Mouse (Mus musculus): ENCODE measurements around the gene Spata1. TPM values are rescaled to one million over a fixed set of nuclear protein-coding genes. Genes with fewer than 3 reads are reported as not detected.

Spata1 gene
- polyA plus RNA-seq (2014; fragmentation: Illumina TruSeq; extraction: RNeasy Lipid Tissue Mini Kit (QIAGEN cat#74804); ENCODE audit: low read depth, low replicate concordance), result 8.5 TPM

DNA sequence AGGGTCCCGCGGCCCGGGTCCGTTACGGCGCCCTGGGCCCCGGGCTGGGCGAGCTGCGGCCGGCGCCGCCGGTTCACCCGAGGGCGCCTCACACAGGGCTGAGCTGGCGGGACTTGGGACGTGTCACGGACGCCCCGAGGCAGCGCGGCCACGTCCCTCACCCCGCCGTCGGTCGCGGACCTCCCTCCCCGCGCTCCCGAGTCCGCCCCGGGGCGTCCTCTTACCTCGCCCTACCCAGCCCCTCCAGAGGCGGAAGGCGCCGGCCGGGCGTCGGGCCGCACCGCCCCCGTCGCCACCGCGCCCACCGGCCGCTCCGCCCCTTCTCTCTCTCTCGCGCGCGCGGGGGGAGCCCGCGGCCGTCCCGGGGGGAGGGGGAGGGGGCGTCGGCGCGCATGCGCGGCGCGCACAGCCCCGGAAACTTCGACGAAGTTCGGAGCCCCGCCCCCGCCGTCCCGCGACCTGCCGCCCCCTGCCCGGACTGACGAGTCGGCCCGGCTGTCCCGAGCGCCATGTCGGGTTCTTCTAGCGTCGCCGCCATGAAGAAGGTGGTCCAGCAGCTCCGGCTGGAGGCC, at the start of gene Spata1, which contains the start of gene Gng5:
TSS of gene Spata1 (minus strand) at position 323 of the 572 bp plus-strand sequence.
TSS of gene Gng5 (plus strand) at position 377 of the 572 bp plus-strand sequence.

DNA sequence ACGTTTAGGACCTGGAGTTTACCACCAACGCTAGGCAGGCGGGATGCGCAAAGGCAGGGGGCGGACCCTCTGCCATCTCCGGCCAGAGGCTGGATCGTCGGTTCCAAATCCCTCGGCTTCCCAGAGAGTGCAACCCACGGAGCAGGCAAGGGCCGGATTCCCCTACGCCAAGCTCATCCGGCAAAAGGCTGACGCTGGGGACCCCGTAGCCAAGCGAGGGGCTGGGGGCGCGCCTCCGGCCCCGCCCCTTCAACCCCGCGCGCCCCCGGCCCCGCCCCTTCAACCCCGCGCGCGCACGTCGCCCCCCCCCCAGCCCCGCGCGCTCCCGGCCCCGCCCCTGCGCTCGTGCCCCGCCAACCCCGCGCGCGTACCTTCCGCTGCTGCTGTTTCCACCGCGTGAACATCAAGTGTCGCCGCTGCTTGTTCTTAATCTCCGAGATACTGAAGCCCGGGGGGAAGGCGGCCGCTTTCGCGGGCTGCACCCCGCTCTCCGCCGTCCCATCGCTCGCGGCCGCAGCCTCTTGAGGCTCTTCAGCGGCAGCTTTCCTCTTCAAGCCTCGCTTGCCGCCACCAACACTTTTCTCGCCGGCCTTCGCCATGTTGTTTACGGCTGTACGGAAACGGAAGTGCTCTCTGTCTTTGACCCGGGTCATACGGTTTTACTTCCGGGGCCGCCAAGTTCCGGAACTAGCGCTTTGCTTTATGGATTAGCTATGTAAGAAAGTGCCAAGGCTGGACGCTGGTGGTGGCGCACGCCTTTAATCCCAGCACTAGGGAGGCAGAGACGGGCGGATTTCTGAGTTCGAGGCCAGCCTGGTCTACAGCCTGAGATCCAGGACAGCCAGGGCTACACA, 21.5 kb upstream of the Spata1 start, which contains the start of gene Rpf1:
TSS of gene Rpf1 (minus strand) at position 632 of the 854 bp plus-strand sequence.

DNA sequence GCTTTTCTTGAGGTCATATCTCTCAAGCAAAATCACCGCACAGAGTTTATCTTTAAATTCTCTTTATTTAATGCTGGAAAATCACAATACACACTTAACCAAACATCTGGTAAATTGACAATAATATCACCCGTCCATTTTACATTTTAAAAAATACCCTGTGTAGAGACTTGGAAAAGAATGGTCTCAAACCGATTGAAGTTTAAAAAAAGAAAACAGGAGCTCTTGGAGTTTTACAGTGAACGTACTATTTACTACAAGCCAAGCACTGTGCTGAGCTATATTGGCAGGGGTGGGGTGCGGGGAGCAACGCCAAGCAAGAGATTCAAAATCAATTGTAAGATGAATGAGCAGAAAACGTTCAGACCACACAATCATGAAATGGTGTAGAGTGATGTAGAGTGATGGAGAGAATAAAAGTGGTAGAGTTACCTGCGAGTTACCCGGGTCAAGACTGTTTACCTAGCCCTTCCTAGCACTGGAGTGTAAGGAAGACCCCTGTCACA, 49.8 kb downstream of the Spata1 start, which contains the start of gene Ctbs:
TSS of gene Ctbs (plus strand) at position 51 of the 506 bp plus-strand sequence.

Other genes starting within 250 kb of the Spata1 start
- gene Ssx2ip, start 95.1 kb downstream of the Spata1 start, polyA plus RNA-seq (2014; fragmentation: Illumina TruSeq; extraction: RNeasy Lipid Tissue Mini Kit (QIAGEN cat#74804); ENCODE audit: low read depth, low replicate concordance), result 15.9 TPM
- 35.3 TPM for gene Ctbs, start 50.0 kb downstream of the Spata1 start, polyA plus RNA-seq (2014; fragmentation: Illumina TruSeq; extraction: RNeasy Lipid Tissue Mini Kit (QIAGEN cat#74804); ENCODE audit: low read depth, low replicate concordance)
- gene Gng5, start 54 bp upstream of the Spata1 start, polyA plus RNA-seq (2014; fragmentation: Illumina TruSeq; extraction: RNeasy Lipid Tissue Mini Kit (QIAGEN cat#74804); ENCODE audit: low read depth, low replicate concordance), result 985 TPM
- 116 TPM for gene Rpf1, start 21.7 kb upstream of the Spata1 start, polyA plus RNA-seq (2014; fragmentation: Illumina TruSeq; extraction: RNeasy Lipid Tissue Mini Kit (QIAGEN cat#74804); ENCODE audit: low read depth, low replicate concordance)
- not detected for gene Uox, start 70.7 kb upstream of the Spata1 start, polyA plus RNA-seq (2014; fragmentation: Illumina TruSeq; extraction: RNeasy Lipid Tissue Mini Kit (QIAGEN cat#74804); ENCODE audit: low read depth, low replicate concordance)
- not detected for gene Dnase2b, start 115.8 kb upstream of the Spata1 start, polyA plus RNA-seq (2014; fragmentation: Illumina TruSeq; extraction: RNeasy Lipid Tissue Mini Kit (QIAGEN cat#74804); ENCODE audit: low read depth, low replicate concordance)
- not detected for gene 4930503B20Rik, start 151.6 kb upstream of the Spata1 start, polyA plus RNA-seq (2014; fragmentation: Illumina TruSeq; extraction: RNeasy Lipid Tissue Mini Kit (QIAGEN cat#74804); ENCODE audit: low read depth, low replicate concordance)
- 1.1 TPM for gene Samd13, start 185.8 kb upstream of the Spata1 start, polyA plus RNA-seq (2014; fragmentation: Illumina TruSeq; extraction: RNeasy Lipid Tissue Mini Kit (QIAGEN cat#74804); ENCODE audit: low read depth, low replicate concordance)